Mouse (Mus musculus): ENCODE data around the gene Krit1. TPM values are rescaled to one million over a fixed set of nuclear protein-coding genes. Genes with fewer than 3 reads are reported as not detected.
"Not testable (repeated sequence)": the region's sequence is repeated elsewhere in the genome, so short reads cannot be mapped to it uniquely, and the experiment has no call there.

Gene Krit1
- 10 to 100 TPM; 41.3 to 43.3 TPM for total RNA-seq (2021)
- long read RNA-seq, experiment 1, transcript Krit1-201 (17 exons, 2,930 nt), result major isoform, 10 of 35 reads
- long read RNA-seq, experiment 1, partial matches to known transcripts, result 3 of 35 reads
- long read RNA-seq, experiment 1, other reads (novel, unspliced or antisense), result 22 of 35 reads
- long read RNA-seq, experiment 2, full-length matches to known transcripts, result 5 of 27 reads
- long read RNA-seq, experiment 2, partial matches to known transcripts, result 2 of 27 reads
- long read RNA-seq, experiment 2, other reads (novel, unspliced or antisense), result 20 of 27 reads

DNA sequence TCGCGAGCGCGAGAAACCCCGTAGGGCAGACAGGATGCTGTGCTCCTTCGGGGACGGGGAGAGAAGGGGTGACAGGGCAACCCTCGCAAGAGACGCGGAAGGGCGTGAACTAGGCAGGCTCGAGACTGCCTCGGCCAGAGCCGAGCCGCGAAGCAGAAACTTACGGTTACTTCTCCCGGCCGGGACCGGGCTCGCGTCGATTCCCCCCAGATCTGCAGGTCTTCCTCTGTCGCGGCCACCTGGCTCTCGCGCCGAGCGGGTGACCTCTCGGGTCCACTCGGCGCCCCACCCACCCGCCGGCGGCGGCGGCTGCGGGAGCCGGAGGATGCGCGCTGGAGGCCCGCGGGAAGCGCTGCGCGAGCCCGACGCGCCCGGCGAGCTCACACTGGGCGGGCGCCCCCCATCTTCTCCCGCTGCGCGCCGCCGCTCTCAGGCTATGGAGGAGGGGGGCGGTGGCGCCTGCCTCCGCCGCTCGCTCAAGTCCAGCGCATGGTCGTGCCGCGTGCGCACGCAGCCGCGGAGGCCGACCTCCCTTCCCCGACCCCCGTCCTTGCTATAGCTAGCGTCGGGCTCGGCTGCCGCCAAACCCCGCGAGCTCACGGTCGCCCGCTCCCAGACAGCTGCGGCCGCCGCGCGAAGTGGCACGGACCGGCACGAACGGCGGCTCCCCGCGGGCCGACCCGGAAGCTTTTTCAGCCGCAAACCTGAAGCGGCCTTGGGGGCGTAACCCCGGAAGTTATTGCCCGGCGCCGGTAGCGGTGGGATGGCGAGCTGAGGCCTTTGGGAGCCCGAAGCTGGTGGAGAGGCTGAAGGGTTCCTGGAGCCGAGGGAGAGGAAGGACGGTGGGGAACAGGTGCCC lies at the start of gene Krit1, which contains the start of gene Ankib1:
TSS of gene Krit1 (plus strand) at position 752 of the 859 bp plus-strand sequence.
TSS of gene Ankib1 (minus strand) at position 493 of the 859 bp plus-strand sequence.
- peak; percentile 88 to 91 for DNase-seq (ENCODE audit: low spot score in 2 of 2)
- intact Hi-C loops (cut with DNase I), result loop anchor here (5.0 kb wide), 1 partner anchor 155 kb away; no protein-coding TSS in a partner anchor

DNA sequence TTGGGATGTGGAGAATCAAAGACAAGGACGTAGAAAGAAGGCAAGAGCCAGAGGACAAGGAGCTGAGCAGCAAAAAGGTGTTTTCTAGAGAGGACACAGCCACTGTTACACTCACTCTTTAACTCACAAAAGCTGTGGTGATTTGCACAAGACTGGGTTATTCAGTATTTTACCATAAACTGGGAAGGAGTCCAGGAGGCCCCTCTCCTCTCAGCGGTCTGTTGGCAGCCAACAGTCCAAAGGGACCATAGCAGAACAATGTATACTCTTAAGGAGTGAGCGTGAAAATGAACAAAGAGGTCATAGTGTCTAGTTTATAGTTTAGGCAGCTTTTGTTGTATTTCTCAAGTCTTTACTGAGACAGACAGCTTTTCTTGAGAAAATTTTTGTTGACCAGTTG lies 31.5 kb upstream of the Krit1 start:
- intact Hi-C loops (cut with DNase I), result no loop called here
- DNase-seq (ENCODE audit: low spot score in 2 of 2), result no peak

DNA sequence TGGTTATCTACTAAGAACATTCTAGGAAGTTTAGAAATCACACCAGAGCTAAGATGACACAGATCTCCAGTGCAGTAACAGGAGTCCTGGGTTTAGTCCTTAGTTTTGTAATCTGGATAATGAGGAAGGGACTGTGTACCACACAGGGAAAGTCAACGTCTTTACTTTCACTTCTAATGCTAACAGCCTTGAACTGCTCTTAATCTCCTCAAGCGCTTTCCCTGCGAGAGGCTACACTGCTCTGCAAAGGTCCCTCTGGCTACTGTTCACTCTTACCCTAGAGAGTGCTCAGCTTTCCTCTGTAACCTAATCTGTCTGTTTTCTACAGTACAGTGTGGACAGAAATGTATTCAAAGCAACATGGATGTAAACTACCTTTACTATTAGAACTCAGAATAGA lies 31.0 kb upstream of the Krit1 start:
- intact Hi-C loops (cut with DNase I), result no loop called here
- no peak for DNase-seq (ENCODE audit: low spot score in 2 of 2)

DNA sequence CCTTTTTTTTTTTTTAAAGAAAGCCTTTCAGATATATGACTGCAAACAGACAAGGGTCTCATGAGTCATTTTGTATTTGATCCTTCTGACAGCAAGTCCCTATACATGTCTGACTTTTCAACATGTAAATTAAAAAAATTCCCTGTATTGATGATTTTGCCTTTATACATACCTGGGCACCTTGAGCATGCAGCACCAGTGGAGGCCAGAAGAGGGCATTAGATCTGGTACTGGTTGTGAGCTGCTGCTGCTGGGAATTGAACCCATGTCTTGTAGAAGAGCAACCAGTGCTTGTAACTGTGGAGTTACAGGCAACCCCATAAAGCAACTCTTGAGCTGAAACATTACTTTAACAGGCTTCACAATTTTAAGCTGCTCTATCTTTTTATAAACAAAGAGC lies 20.3 kb upstream of the Krit1 start:
- DNase-seq (ENCODE audit: low spot score in 2 of 2), result no peak
- intact Hi-C loops (cut with DNase I), result no loop called here

DNA sequence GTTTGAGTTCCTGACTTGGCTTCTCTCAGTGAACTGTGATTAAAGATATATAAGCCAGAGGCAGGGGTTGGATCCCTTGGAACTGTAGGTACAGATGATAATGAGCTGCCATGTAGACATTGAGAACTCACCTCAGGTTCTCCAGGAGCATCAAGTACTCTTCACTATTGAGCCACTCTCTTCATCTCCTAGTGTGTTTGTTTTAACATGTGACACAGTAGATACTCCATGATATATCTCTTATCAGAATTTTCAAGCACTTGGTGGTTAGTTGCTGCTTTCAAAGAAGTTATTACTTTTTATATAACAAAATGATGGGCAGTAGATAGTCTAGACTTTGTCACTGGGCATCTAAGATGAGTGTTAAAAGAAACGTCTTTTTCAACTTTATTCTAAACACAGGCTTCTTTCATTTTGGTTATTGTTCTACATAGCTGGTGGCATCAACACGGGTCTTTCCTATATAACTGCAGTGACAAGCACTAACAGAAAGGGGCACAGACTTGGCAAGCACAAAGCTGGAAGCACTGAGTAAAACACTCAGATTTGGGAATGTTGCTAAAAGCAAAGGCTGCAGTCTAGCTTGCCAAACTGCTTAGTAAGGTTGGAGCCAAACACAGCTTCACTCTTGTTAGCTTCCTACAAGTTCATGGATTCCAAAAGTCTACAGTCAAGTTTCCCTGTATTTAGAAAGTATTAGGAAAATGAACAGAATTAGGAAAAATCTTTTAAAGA lies 18.9 kb upstream of the Krit1 start:
- DNase-seq (ENCODE audit: low spot score in 2 of 2), result no peak
- intact Hi-C loops (cut with DNase I), result no loop called here

DNA sequence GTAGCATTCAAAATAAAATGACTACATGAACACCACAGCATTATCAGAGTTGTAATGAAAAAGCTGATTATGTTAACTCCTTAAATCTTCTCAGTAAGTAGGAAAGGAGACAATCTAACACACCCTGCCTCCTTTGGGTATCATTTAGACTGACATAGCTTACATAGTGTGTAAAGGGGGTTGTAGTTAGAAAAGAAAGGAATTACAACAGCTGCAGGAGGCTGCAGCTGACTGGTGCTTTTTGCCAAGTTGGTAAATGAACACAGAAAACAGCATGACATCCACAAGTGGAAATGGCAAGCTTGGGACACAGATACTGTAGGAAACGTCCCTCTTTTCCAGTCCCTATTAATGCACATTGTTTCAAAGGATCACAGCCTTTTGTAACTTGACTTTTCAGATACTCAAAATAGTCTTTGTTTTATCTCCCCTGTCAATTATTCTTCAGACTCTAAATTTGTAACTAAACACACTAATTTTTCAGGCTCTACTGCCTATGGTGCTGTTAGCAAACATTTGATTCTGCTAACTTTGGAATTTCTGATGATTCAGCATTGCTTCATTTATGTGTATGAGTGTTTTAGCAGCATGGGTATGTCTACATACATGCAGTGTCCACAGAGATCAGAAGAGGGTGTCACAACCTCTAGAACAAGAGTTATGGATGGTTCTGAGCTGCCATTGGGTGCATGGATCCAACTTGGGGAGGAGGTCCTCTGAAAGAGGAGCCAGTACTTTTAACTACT lies 18.1 kb upstream of the Krit1 start:
- intact Hi-C loops (cut with DNase I), result no loop called here
- no peak for DNase-seq (ENCODE audit: low spot score in 2 of 2)

DNA sequence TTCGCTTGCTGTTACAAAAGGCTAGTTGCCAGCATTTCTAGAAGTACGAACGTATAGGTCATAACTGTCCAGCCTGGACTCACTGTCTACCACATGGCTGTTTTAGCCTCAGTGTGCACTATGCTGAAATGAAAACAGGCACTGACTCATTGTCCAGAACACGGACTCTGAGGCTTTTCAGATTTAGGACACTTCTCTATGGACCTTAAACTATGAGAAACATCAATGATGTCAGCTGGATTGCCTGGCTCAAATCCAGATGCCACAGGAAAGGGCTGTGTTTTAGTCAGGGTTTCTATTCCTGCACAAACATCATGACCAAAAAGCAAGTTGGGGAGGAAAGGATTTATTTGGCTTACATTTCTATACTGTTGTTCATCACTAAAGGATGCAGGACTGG lies 15.4 kb upstream of the Krit1 start:
- intact Hi-C loops (cut with DNase I), result no loop called here
- no peak for DNase-seq (ENCODE audit: low spot score in 2 of 2)

DNA sequence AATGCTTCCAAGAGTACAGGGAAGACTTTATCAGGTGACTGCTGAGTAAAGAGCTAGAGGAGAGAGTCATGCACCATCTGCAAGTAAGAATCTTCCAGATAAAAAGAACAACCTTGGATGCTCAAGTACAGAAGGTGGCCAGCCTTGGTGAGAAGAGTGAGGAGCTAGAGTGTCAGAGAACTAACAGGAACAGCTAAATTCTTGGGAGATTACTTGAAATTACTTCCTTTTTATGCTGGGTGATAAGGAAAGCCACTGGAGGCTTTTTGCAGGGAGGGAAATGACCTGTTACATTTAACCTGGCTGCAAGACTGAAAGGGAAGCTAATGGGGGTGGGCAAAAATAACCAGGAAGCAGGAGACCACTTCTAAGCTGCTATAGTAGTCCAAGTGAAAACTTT lies 11.9 kb upstream of the Krit1 start:
- intact Hi-C loops (cut with DNase I), result no loop called here
- no peak for DNase-seq (ENCODE audit: low spot score in 2 of 2)

DNA sequence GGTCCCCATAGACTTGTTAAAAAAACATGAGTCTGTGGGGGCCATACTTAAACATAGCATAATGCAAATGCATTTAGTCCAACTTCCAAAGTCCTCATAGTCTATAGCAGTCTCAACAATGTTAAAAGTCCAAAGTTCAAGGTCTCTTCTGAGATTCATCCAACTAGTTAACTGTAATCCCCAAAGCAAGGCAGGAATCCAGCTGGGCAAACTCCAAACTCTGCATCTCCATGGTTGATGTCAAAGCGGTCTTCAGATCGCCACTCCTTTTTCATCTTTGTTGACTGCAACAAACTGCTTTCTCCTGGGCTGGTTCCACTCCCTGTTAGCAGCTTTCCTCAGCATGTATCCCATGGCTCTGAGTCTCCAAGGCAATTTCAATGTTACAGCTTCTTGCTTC lies 5.9 kb upstream of the Krit1 start:
- intact Hi-C loops (cut with DNase I); DNase-seq (ENCODE audit: low spot score in 2 of 2): not testable (repeated sequence)

DNA sequence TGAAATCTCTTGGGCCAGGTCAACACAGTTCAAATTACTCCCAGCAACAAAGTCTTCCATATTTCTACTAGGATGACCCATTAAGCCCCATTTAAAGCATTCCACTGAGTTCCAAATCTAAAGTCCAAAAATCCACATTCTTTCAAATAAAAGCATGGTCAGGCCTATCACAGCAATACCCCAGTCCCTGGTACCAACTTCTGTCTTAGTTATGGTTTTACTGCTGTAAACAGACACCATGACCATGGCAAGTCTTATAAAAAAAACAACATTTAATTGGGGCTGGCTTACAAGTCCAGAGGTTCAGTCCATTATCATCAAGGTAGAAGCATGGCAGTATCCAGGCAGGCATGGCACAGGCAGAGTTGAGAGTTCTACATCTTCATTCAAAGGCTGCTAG lies 4.3 kb upstream of the Krit1 start:
- intact Hi-C loops (cut with DNase I); DNase-seq (ENCODE audit: low spot score in 2 of 2): not testable (repeated sequence)

DNA sequence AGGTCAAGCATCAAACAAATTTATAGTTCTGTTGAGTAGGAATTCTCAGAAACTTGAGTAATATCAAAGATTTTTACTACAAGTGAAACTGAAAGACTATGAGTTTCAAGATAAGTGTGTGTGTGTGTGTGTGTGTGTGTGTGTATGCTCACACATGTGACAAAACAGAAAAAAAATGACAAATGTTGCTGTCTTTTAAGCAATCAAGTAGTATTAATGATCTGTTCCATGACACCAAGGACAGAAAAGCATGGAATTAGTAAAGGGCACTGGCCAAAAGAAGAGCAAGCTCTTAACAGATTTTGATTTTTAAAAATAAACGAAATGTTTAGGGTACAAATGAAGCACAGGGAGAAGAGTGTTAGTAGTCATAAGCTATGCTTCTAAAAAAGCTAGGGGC lies 2.9 kb upstream of the Krit1 start:
- no peak for DNase-seq (ENCODE audit: low spot score in 2 of 2)
- intact Hi-C loops (cut with DNase I), result loop anchor here (5.0 kb wide), 1 partner anchor 153 kb away; no protein-coding TSS in a partner anchor

DNA sequence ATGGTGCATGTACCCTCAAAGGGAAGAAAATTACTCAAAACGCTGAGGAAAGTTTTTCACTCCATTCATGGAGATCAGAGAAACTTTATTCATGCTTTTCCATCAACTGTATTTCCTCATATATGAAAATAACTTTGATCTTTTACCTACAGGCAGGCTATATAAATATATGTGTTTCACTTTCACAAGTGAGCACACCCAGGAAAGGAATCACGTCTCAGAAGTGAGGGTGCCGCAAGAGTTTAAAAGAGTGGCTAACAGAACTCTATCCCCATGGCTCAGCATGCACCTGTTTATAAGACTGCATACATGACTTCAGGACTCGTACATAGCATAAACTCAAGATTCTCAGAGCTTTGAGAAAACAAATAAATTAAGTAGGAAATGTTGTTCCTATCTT lies 2.1 kb upstream of the Krit1 start:
- intact Hi-C loops (cut with DNase I), result loop anchor here (5.0 kb wide), 1 partner anchor 154 kb away; no protein-coding TSS in a partner anchor
- DNase-seq (ENCODE audit: low spot score in 2 of 2), result no peak

DNA sequence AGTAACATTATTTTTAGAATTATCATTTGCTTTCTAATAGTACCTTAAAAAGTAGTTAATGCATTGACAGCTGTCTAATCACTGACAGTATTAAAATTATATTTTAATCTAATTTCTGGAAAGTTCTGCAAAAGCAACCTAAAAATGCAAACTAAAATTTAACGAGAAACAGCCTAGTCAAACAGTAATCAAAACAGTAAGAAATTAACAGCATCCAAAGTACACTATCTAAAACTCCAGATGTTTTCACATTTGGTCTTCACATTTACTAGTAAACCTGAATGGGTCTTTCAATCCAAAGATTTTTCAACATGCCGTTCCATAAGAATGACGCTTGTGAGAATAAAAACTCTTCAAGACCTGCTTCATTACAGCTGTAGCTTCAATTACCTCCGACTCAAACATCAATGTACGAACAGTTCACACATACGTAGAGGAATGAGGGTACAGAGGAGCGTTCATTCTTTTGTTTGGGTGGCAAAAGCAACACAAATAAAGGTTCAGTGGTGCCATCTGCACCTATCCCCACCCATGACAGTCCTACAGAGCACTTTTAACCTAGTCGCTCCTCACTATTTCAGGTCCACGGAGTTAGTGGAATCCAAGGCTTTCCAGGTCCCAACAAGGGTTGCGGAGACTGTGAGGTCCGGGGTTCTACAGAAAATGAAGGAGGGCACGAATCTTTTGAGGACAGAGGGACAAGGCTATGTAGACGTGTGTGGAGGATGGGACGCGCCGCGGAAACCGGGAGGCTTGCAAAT lies 1.1 kb upstream of the Krit1 start:
- DNase-seq (ENCODE audit: low spot score in 2 of 2), result no peak
- intact Hi-C loops (cut with DNase I), result loop anchor here (5.0 kb wide), 1 partner anchor 155 kb away; no protein-coding TSS in a partner anchor

DNA sequence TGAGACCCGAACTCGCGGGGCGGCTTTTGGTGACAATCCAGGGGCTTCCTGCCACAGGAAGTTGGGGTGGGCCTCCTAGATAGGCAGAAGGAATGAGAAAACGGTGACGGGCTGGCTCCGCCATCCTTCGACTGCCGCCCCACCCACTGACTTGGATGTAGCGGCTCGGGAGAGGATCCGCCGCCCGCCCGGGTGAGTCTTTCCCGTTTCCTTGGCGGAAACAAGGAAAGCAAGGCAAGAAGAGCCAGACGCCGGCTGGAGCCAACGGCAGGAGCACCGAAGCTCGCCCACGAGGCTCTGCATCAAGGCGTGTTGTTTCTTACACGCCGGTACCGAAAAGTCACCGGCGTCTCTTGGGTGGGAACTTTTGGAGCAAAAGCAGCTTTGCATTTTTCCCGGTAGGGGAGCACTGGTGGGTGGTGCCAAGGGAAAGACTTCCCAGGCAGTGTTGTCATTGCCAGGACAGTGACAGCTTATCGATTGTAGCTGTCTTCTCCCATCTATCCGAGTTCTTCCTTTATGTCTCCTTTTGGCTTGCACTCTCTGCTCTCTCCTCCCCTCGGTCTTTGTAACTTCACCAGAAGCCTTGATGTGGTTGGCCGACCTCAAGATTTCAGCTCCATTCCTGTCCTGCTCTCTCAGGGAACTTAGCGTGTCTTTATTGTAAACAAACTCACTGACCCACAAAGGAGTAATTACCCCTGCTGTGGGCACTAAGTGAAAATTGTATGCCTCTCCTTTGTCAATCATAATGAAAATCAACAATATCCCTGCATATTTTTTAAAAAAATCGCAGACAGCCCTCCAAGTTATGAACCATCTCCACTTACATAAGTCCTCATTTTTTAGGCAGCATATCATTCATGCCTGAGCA lies 545 bp downstream of the Krit1 start:
- no peak for DNase-seq (ENCODE audit: low spot score in 2 of 2)
- intact Hi-C loops (cut with DNase I), result loop anchor here (5.0 kb wide), 1 partner anchor 156 kb away; no protein-coding TSS in a partner anchor

DNA sequence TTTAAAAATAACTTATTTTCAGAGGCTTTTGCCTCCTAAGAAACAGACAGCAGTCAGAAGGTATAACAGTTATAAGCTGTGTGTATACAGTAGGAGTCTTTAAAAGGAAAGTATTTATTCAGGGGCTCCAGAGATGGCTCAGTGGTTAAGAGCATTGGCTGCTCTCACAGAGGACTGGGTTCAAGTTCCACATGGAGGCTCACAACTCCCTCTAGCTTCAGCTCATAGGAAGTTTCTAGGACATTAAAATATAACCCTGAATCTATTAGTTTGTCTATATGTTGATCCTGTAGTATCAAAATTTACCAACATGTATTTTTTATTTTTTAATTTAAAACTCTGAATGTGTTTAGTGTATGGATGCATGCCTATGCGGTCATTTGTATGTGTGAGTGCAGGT lies 5.5 kb downstream of the Krit1 start:
- no peak for DNase-seq (ENCODE audit: low spot score in 2 of 2)
- intact Hi-C loops (cut with DNase I), result no loop called here

DNA sequence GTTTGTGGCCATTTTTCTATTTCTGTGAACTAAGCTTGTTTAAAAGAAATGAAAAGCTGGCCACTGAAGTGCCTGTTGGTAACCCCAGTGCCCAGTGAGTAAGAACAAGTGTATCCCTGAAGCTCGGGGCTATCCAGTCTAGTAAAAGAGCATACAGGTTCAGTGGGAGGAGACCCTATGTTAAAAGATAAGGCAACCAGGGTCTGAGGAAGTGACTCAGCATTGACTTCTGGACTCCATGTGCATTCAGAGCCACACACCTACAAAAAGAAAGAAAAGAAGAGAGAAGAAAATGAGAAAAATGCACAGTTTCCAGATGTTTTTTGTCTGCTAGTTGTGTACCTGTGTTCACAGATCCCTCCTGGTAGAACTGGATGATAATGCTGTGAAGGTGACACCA lies 31.1 kb downstream of the Krit1 start:
- intact Hi-C loops (cut with DNase I), result no loop called here

DNA sequence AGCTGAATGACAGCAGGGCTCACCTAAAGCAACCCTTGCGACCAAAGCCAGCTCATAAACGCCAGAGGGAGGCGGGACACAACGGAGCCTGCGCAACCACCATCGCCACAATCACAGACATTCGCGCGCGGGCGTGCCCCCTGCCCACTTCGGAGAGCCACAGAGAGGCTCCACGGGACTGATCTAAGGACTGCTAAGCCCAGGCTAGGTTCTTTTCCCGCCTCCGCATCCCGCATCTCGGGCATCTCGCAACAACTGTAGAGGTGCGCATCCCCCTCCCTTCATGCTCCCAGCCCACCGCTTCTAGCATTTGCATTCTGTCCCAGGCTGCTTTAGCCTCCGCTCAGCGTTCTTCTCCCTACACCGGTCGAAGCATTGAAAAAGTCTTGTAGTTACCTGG lies 42.0 kb downstream of the Krit1 start, which contains the start of gene Lrrd1:
TSS of gene Lrrd1 (plus strand) at position 148 of the 400 bp plus-strand sequence.
- DNase-seq (ENCODE audit: low spot score in 2 of 2), result peak in 1 of 2 experiments; percentile 7
- intact Hi-C loops (cut with DNase I), result no loop called here

More for the DNA sequence above, 31.1 kb downstream of the Krit1 start:
- DNase-seq (ENCODE audit: low spot score in 2 of 2), result no peak

Data from left cerebral cortex, postnatal 14 days (tissue).